Mouse (Mus musculus): ENCODE results near the gene Cldn24. TPM values are rescaled to one million over a fixed set of nuclear protein-coding genes. Genes with fewer than 3 reads are reported as not detected.

Cldn24 gene
- not detected for polyA plus RNA-seq (2015; fragmentation: Illumina TruSeq; extraction: RNeasy Lipid Tissue Mini Kit (QIAGEN cat#74804); ENCODE audit: insufficient read depth, low read depth, low replicate concordance)

DNA sequence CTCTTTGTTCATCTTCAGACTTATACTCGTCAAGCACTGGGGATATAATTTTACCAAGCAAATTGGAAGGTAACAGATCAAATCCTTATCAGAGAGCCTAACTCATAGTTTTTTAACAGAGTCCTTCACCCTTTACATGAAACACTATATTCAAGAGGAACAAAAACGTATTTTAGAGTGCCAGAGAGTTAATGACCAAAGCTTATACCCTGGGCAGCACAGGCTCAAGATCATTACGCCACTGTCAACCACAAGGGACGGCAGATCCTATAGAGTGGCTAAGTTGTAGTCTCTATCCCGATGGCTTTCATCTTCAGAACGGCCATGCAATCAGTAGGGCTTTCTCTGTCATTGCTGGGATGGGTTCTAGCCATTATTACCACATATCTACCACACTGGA, at the start of gene Cldn24:
Cldn24 (plus strand) TSS at position 301 of the 400 bp plus-strand sequence.

GRCm38 (mm10) chr8:47824182-47824581, 2.2 kb downstream of the Cldn24 start, which contains the start of gene Cldn22:
TSS of gene Cldn22 (plus strand) at chr8:47824482.

Other genes starting within 250 kb of the Cldn24 start
- 5.2 TPM for gene Ing2, start 146.6 kb upstream of the Cldn24 start, polyA plus RNA-seq (2015; fragmentation: Illumina TruSeq; extraction: RNeasy Lipid Tissue Mini Kit (QIAGEN cat#74804); ENCODE audit: insufficient read depth, low read depth, low replicate concordance)
- 1.7 TPM for gene Cdkn2aip, start 108.2 kb upstream of the Cldn24 start, polyA plus RNA-seq (2015; fragmentation: Illumina TruSeq; extraction: RNeasy Lipid Tissue Mini Kit (QIAGEN cat#74804); ENCODE audit: insufficient read depth, low read depth, low replicate concordance)
- gene Cldn22, start 2.3 kb downstream of the Cldn24 start, polyA plus RNA-seq (2015; fragmentation: Illumina TruSeq; extraction: RNeasy Lipid Tissue Mini Kit (QIAGEN cat#74804); ENCODE audit: insufficient read depth, low read depth, low replicate concordance) = not detected
- gene Wwc2, start 168.8 kb downstream of the Cldn24 start, polyA plus RNA-seq (2015; fragmentation: Illumina TruSeq; extraction: RNeasy Lipid Tissue Mini Kit (QIAGEN cat#74804); ENCODE audit: insufficient read depth, low read depth, low replicate concordance) = 3.0 TPM